Mouse (Mus musculus) intestine, embryonic 16.5 days (tissue): Measurements from ENCODE around the gene Slc25a23. TPM values are rescaled to one million over a fixed set of nuclear protein-coding genes. Genes with fewer than 3 reads are reported as not detected.

Source experiments
- ATAC-seq: fragments of 200-750 bp; cut with Nextera tagmentation; 2 replicates; pipeline ENCODE4 v1.8.0; 2017; ENCODE audit warnings: moderate TSS enrichment, moderate library complexity
- H3K27ac ChIP-seq: fragments of 300-500 bp; sonication (generic); 2 replicates; pipeline ENCODE4 v1.5.1; 2014; ENCODE audit warnings: mild to moderate bottlenecking, low read length
- H3K27me3 ChIP-seq: fragments of 300-500 bp; sonication (generic); replicated peaks from 2 replicates; pipeline ENCODE4 v1.6.1; 2014; ENCODE audit warnings: low read length, control low read depth, mixed read lengths; ENCODE audit not compliant: control insufficient read depth, insufficient read depth
- H3K36me3 ChIP-seq: fragments of 300-500 bp; sonication (generic); 2 replicates; pipeline ENCODE4 v1.6.1; 2014; ENCODE audit warnings: low read length, control low read depth; ENCODE audit not compliant: control insufficient read depth, insufficient read depth
- H3K4me1 ChIP-seq: fragments of 300-500 bp; sonication (generic); 2 replicates; pipeline ENCODE4 v1.6.1; 2014; ENCODE audit warnings: low read length, control low read depth, mixed read lengths; ENCODE audit not compliant: control insufficient read depth, insufficient read depth
- H3K4me2 ChIP-seq: fragments of 300-500 bp; sonication (generic); 2 replicates; pipeline ENCODE4 v1.6.1; 2014; ENCODE audit warnings: low read depth, low read length, control low read depth
- H3K4me3 ChIP-seq: fragments of 300-500 bp; sonication (generic); 2 replicates; pipeline ENCODE4 v1.5.1; 2014; ENCODE audit warnings: mild to moderate bottlenecking, low read length
- H3K9ac ChIP-seq: fragments of 300-500 bp; sonication (generic); 2 replicates; pipeline ENCODE4 v1.6.1; 2014; ENCODE audit warnings: low read depth, low read length
- H3K9me3 ChIP-seq: fragments of 300-500 bp; sonication (generic); 2 replicates; pipeline ENCODE4 v1.6.1; 2016; ENCODE audit warnings: low read length, control low read depth; ENCODE audit not compliant: control insufficient read depth
- WGBS: fragments of 180-500 bp; shearing (Covaris S2); extraction: QIAGEN DNeasy Blood & Tissue Kit; methylation state at CpG from one replicate; pipeline ENCODE4 v1.1.7; 2014; 5-methylcytosine and 5-hydroxymethylcytosine counted together
- polyA plus RNA-seq: library from polyadenylated mRNA; unstranded; fragments of >200 nt; fragmentation: Nextera tagmentation; extraction: Ambion mirVana; gene quantifications from 2 replicates; pipeline ENCODE4 v1.2.1, GENCODE M21; 2015

Slc25a23 gene
- 5.7 and 6.7 TPM in 2 replicates for polyA plus RNA-seq

- peak within 1 kb of the TSS; percentile 92 for H3K27ac ChIP-seq
- peaks cover 19% of the 10 kb centered on the region for H3K4me1 ChIP-seq
- H3K4me2 ChIP-seq: peak within 1 kb of the TSS; percentile 94
- H3K9me3 ChIP-seq: no peaks in the 10 kb centered on the region
- H3K4me3 ChIP-seq: peak within 1 kb of the TSS; percentile 81
- 1% methylated on average over 33 of the region's 45 CpGs for WGBS
- peaks cover 19% of the 10 kb centered on the region for H3K27me3 ChIP-seq
- H3K36me3 ChIP-seq: peaks cover 1% of the 10 kb centered on the region; the same call in 1 of the 2 replicates
- peak; percentile 31 for ATAC-seq
- peak within 1 kb of the TSS; percentile 90 for H3K9ac ChIP-seq
Measured at GRCm38 (mm10) chr17:57059486-57059977, at the start of gene Slc25a23. Gene Slc25a23, minus strand, starts transcription at chr17:57059863.

GRCm38 (mm10) chr17:57108666-57109171, 49.1 kb upstream of the Slc25a23 start:
- Histone ChIP-seq H3K27me3 (no peaks in the 10 kb centered on the region), H3K36me3 (no peaks in the 10 kb centered on the region), H3K27ac (no peak overlapping the region), H3K4me3 (no peak overlapping the region), H3K4me1 (peaks cover 13% of the 10 kb centered on the region), H3K4me2 (no peak overlapping the region), H3K9ac (no peak overlapping the region), H3K9me3 (no peaks in the 10 kb centered on the region)
- WGBS: 48% methylated on average over 5 of the region's 5 CpGs
- no peak for ATAC-seq

GRCm38 (mm10) chr17:57108040-57108665, 48.5 kb upstream of the Slc25a23 start:
- H3K9ac ChIP-seq: no peak overlapping the region
- no peaks in the 10 kb centered on the region for H3K36me3 ChIP-seq
- 77% methylated on average over 7 of the region's 7 CpGs for WGBS
- no peak overlapping the region for H3K4me2 ChIP-seq
- no peaks in the 10 kb centered on the region for H3K27me3 ChIP-seq
- H3K9me3 ChIP-seq: no peaks in the 10 kb centered on the region
- no peak overlapping the region for H3K4me3 ChIP-seq
- no peak for ATAC-seq
- peaks cover 13% of the 10 kb centered on the region for H3K4me1 ChIP-seq
- no peak overlapping the region for H3K27ac ChIP-seq

- no peak overlapping the region for H3K27ac ChIP-seq
- H3K4me3 ChIP-seq: no peak overlapping the region
- no peak for ATAC-seq
- no peaks in the 10 kb centered on the region for H3K27me3 ChIP-seq
- H3K36me3 ChIP-seq: peaks cover 2% of the 10 kb centered on the region; the same call in 1 of the 2 replicates
- WGBS: 90% methylated on average over 5 of the region's 5 CpGs
- peaks cover 13% of the 10 kb centered on the region for H3K4me1 ChIP-seq
- H3K4me2 ChIP-seq: no peak overlapping the region
- H3K9ac ChIP-seq: no peak overlapping the region
- no peaks in the 10 kb centered on the region for H3K9me3 ChIP-seq
Measured at GRCm38 (mm10) chr17:57107064-57107463, 47.4 kb upstream of the Slc25a23 start.

GRCm38 (mm10) chr17:57106035-57106368, 46.3 kb upstream of the Slc25a23 start:
- Histone ChIP-seq H3K4me2 (peak overlapping the region; percentile 89), H3K4me3 (peak overlapping the region; percentile 68), H3K36me3 (peaks cover 2% of the 10 kb centered on the region; the same call in 1 of the 2 replicates), H3K27ac (no peak overlapping the region), H3K9ac (peak overlapping the region; percentile 76), H3K27me3 (no peaks in the 10 kb centered on the region), H3K4me1 (peaks cover 13% of the 10 kb centered on the region), H3K9me3 (no peaks in the 10 kb centered on the region)
- no peak for ATAC-seq
- WGBS: 14% methylated on average over 9 of the region's 9 CpGs

GRCm38 (mm10) chr17:57105181-57106034, 45.7 kb upstream of the Slc25a23 start, which contains the start of gene Tnfsf9:
Gene Tnfsf9, plus strand, starts transcription at chr17:57105325.
- WGBS: under 1% methylated on average over 57 of the region's 61 CpGs
- Histone ChIP-seq H3K4me1 (peaks cover 13% of the 10 kb centered on the region), H3K36me3 (peaks cover 2% of the 10 kb centered on the region; the same call in 1 of the 2 replicates), H3K4me3 (peak within 1 kb of the TSS; percentile 68), H3K9me3 (no peaks in the 10 kb centered on the region), H3K27ac (peak within 1 kb of the TSS; percentile 33; the same call in 1 of the 2 replicates), H3K27me3 (no peaks in the 10 kb centered on the region), H3K4me2 (peak within 1 kb of the TSS; percentile 89), H3K9ac (peak within 1 kb of the TSS; percentile 76)
- peak; percentile 81 for ATAC-seq

GRCm38 (mm10) chr17:57104496-57104895, 44.8 kb upstream of the Slc25a23 start:
- Histone ChIP-seq H3K4me1 (peaks cover 13% of the 10 kb centered on the region), H3K4me2 (peak overlapping the region; percentile 89), H3K4me3 (peak overlapping the region; percentile 68), H3K36me3 (peaks cover 2% of the 10 kb centered on the region; the same call in 1 of the 2 replicates), H3K9me3 (no peaks in the 10 kb centered on the region), H3K27ac (no peak overlapping the region), H3K9ac (peak overlapping the region; percentile 76), H3K27me3 (no peaks in the 10 kb centered on the region)
- 47% methylated on average over 4 of the region's 4 CpGs for WGBS
- ATAC-seq: peak; percentile 16; the same call in 1 of the 2 replicates

GRCm38 (mm10) chr17:57102276-57102675, 42.6 kb upstream of the Slc25a23 start:
- no peaks in the 10 kb centered on the region for H3K27me3 ChIP-seq
- H3K36me3 ChIP-seq: peaks cover 2% of the 10 kb centered on the region; the same call in 1 of the 2 replicates
- no peak overlapping the region for H3K9ac ChIP-seq
- H3K9me3 ChIP-seq: no peaks in the 10 kb centered on the region
- 85% methylated on average over 2 of the region's 2 CpGs for WGBS
- no peak overlapping the region for H3K27ac ChIP-seq
- H3K4me2 ChIP-seq: no peak overlapping the region
- ATAC-seq: no peak
- H3K4me1 ChIP-seq: peaks cover 13% of the 10 kb centered on the region
- no peak overlapping the region for H3K4me3 ChIP-seq
